Mouse (Mus musculus): ENCODE measurements around the gene Lix1l.

The Lix1l gene

DNA sequence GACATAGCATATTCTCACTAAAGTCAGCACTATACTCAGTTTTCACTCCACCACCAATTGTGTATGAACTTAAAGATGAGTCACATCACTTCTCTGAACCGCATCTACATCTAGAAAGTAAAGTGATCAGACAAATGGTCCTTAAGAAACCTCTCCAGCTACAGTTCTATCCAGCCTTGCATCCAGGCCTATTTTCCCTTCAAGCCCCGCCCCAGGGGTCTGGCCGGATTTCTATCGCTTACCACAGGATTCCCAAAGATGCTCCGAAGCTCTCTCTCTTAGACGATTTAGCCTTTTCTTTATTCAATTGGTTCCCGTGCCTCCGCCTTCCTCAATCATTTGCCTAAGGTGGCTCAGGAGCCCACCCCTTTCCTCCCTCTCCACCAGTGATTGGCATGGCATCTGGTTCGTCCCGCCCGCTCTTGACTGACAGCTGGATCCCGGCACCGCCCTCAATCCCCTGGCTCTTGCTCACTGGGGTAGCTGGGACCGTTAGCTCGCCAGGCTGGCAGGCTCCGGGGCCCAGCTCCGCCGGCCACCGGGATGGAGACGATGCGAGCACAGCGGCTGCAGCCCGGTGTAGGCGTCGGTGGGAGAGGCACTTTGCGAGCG lies at the start of gene Lix1l:
TSS of gene Lix1l (plus strand) at position 511 of the 612 bp plus-strand sequence.
- DNase-seq (ENCODE audit: low spot score in 2 of 2) = peak; percentile 85 to 87

- DNase-seq (ENCODE audit: low spot score in 2 of 2) = peak; percentile 66 to 73
Observed at GRCm38 (mm10) chr3:96551203-96551602, 49.7 kb upstream of the Lix1l start.

DNA sequence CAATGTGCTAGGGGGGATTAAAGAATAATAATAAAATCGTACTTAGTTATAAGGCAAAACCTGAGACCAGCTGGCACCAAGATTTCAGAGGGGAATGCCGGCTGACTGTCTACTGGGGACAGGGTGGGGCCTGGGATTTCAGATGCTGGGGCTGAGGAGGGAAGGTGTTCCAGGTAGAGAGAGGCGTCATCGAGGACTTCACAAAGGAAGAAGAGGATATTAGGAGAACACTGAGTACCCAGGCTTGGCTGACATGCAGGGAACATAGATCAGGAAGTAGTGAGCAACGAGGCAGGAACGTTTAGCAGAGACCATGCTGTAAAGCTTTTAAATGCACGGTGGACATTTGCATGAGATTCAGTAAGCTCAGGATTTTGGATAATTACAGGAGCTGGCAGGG lies 49.1 kb upstream of the Lix1l start:
- DNase-seq (ENCODE audit: low spot score in 2 of 2) = no peak

DNA sequence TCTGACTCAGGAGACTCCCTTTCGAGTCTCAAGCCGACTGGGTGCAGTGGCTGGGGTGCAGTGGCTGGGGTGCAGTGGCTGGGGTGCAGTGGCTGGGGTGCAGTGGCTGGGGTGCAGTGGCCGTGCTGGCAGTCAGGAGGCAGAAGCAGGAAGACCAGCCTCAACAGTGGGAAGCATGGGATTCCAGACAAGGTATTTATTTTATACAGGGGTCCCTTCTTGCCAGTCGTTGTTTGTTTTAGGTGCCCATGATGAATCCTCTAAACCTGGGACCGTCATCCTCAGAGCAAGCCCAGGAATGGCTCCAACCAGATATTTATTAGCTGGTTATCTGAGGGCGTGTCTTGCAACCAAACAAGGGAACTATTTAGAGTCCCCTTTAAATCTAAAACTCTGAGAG lies 47.3 kb upstream of the Lix1l start:
- DNase-seq (ENCODE audit: low spot score in 2 of 2) = no peak

DNA sequence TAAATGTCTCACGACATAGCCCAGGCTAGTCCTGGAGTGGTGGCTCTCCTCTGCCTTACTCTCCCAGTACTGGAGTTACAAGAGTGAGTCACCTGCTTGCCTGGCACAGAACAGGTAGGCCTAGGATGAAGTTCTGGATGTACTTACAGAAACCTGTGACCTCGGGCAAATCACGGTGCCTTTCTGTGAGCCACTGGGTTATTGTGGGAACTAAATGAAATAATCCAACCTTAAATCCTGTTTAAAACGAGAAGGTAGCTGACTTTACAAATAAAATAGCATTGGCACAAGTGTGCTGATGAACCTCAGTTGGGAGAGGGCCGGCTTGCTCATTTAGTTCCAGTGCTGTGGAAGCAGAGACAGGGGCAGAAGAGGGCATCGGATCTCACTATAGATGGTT lies 46.7 kb upstream of the Lix1l start:
- no peak for DNase-seq (ENCODE audit: low spot score in 2 of 2)

GRCm38 (mm10) chr3:96555041-96555596 lies 45.8 kb upstream of the Lix1l start:
- DNase-seq (ENCODE audit: low spot score in 2 of 2) = no peak

DNA sequence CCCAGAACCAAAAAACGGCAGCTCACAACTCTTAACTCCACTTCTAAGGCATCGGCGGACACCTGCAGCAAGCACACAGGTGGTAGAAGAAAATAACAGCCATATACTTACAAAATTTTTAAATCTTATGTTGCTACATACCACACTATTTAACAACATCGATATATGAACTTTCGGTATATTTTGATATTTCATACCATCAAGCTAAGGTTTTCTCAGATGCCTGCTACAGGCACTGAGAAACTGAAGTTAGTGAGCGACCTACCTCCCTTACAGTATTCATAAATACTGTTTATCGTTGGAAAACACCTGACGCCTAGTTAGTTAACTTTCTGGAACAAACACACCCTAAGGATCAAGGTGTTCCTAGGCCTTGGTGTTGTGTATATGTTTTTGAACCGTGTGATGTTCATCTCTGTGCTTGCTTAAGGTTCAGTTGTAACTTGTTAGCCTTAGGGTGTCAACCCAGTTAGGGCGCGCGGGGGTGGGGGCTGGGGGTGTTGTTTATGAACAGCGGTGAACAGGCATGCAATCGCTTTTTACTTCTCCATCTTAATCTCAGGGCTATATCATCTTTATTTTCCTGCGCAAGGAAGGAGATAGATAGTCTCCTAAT lies 44.8 kb upstream of the Lix1l start:
- no peak for DNase-seq (ENCODE audit: low spot score in 2 of 2)

GRCm38 (mm10) chr3:96556651-96557635 lies 44.0 kb upstream of the Lix1l start:
- DNase-seq (ENCODE audit: low spot score in 2 of 2) = peak; percentile 75 to 78

- DNase-seq (ENCODE audit: low spot score in 2 of 2) = peak; percentile 100
Observed at GRCm38 (mm10) chr3:96557694-96558093, 43.3 kb upstream of the Lix1l start, which contains the start of gene Txnip. TSS of gene Txnip (plus strand) at chr3:96557957.

DNA sequence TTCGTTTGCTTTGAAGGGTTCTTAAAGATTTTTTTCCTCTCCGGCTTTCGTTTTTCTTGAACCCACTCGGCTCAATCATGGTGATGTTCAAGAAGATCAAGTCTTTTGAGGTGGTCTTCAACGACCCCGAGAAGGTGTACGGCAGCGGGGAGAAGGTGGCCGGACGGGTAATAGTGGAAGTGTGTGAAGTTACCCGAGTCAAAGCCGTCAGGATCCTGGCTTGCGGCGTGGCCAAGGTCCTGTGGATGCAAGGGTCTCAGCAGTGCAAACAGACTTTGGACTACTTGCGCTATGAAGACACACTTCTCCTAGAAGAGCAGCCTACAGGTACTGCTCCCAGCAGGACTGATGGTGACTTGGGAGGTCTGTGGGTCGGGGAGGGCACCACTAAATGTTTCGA lies 42.8 kb upstream of the Lix1l start:
- no peak for DNase-seq (ENCODE audit: low spot score in 2 of 2)

- no peak for DNase-seq (ENCODE audit: low spot score in 2 of 2)
Observed at GRCm38 (mm10) chr3:96558668-96559196, 42.2 kb upstream of the Lix1l start.

- no peak for DNase-seq (ENCODE audit: low spot score in 2 of 2)
Observed at GRCm38 (mm10) chr3:96559398-96559910, 41.5 kb upstream of the Lix1l start.

DNA sequence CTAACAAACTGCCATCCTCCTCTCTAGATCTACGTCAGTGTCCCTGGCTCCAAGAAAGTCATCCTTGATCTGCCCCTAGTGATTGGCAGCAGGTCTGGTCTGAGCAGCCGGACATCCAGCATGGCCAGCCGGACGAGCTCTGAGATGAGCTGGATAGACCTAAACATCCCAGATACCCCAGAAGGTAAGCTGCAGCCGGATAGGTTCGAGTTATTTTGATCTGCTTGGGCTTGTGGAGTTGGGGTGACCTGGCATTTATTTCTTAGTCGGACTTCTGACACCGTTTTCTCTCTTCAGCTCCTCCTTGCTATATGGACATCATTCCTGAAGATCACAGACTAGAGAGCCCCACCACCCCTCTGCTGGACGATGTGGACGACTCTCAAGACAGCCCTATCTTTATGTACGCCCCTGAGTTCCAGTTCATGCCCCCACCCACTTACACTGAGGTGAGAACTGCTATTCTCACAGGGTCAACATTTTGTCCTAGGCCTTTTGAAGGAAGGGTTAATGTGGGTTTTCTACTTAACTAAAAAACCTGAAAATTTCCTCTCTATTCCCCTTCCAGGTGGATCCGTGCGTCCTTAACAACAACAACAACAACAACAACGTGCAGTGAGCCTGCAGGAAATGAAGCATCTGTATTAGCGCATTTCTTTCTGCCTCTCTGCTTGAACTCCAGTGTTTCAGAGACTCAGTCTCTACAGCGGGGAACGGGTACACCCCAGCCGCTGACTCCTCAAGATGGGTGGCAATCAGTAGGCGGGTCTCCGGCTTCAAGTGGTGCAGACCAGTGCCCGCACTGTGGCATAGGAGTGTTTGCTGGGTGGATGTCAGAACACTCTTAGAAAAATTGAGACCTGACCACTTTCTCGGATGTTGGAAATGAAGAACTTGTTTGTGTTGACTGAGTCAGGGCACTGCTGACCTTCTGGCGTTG lies 40.8 kb upstream of the Lix1l start:
- DNase-seq (ENCODE audit: low spot score in 2 of 2) = no peak

GRCm38 (mm10) chr3:96560881-96561668 lies 39.9 kb upstream of the Lix1l start:
- no peak for DNase-seq (ENCODE audit: low spot score in 2 of 2)

DNA sequence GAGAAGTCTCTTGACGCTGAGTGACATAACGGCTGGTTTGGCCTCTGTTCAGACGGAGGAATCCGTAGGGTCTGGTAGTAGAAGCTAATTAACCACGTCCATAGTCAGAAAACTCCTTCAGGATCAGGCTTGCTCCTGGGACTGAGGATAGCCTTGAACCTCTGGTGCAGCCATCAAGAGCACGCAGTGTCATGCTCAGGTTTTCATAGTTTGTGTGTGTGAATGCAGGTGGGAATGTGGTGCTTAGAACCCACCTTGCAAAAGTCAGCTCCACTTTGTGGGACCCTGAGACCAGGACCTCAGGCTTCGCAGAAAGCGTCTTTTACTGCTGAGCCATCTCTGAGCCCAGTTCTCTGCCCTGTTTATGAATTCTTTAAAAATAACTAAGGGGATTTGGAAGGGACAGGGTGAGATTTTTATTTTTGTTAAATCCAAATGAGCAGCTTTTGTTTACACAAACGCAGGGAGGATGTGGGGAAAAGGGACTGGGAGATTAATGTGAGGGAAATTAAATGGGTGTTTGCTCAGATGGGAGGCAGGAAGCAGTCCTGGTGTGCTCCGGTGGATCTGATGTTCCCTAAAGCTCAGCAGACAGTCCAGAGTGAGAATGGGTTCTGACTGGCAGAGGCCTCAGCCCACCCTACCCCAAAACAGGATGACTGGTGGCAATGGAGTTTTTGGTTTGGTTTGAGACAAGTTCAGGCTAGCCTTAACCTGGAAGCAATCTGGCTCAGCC lies 38.8 kb upstream of the Lix1l start:
- DNase-seq (ENCODE audit: low spot score in 2 of 2) = peak in 1 of 2 experiments; percentile 2

DNA sequence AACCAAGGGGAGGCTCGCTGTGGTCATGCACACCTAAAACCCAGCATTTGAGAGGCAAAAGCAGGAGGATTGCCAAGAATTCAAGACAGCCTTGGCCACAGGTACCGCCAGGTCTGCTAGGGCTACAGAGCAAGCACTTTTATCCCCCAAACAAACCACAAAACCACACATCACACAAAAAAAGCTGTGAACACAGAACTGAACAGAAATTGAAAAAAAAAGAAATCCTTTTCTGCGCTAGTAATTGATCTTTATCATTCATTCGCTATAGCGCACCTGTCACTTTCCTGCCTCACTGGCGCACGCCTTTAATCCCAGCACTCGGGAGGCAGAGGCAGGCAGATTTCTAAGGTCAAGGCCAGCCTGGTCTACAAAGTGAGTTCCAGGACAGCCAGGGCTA lies 37.7 kb upstream of the Lix1l start:
- DNase-seq (ENCODE audit: low spot score in 2 of 2) = no peak

DNA sequence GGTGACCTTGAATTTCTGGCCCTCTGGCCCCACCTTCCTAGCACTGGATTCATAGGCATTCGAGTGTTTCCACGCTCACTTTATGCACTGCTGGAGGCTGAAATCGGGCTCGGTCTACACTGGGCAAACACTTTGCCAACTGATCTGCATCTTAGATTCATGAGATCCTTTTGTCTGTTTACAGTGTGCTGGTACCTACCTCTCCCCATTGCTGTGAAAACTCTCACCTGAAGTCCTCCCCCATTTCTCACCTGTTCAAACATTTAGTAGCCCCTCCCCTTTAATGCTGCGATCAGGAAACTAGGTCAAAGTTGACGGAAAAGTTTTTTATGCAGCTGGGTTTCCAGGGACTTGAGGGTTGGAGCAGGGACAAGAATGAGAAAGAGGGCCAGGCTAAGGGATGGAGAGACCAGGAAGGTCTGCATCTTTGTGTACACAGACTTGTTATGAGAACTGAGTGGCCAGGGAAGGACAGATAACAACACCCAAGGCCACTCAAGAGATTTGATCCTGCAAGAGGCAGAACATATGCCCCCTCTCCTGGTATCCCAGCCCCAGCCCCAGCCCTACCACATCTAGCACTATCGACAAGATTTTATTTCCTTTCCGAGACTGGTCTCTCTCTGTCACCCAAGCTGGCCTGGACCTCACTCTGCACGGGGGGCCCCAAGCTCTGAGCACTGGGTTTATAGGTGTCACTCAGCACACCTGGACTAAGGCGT lies 36.9 kb upstream of the Lix1l start:
- DNase-seq (ENCODE audit: low spot score in 2 of 2) = no peak

- DNase-seq (ENCODE audit: low spot score in 2 of 2) = peak; percentile 79 to 82
Observed at GRCm38 (mm10) chr3:96564633-96565032, 36.3 kb upstream of the Lix1l start.
